In genomic region chr1:78337726-78338125, GRCm38 (mm10) we compare ENCODE assay signal across 15 mouse cellular contexts. TPM values are rescaled to one million over a fixed set of nuclear protein-coding genes. Genes with fewer than 3 reads are reported as not detected.
DNase-seq lines count a peak whose midpoint lies in the region; ATAC-seq lines count a peak whose summit lies in the region.
"Had no signal": no experiment of that assay in that cellular context is flagged by ENCODE, and none has a peak within 500 bp of the region (broad histone marks: within the 10 kb centered on the region; RNA-seq: fewer than 3 reads in every experiment).

No protein-coding gene starts in this region.

- WGBS in hindbrain, embryonic 15.5 days, result 76% methylated on average over 7 of the region's 7 CpGs
- WGBS in hindbrain, embryonic 10.5 days, result 86% methylated on average over 7 of the region's 7 CpGs
- 24% methylated on average over 7 of the region's 7 CpGs for WGBS in kidney, embryonic 16.5 days
- 79% methylated on average over 7 of the region's 7 CpGs for WGBS in neural tube, embryonic 13.5 days

- 0 out of 2 replicates have a peak overlapping the region, but pooled peaks have one; percentile 0 for H3K4me2 ChIP-seq in hindbrain, embryonic 15.5 days
- peak overlapping the region; percentile 40 for H3K4me2 ChIP-seq in kidney, embryonic 16.5 days (replicated peaks; ENCODE audit: low read depth, low read length)
- peak overlapping the region; percentile 16; the same call in 1 of the 2 replicates for H3K4me2 ChIP-seq in neural tube, embryonic 13.5 days
- H3K4me2 ChIP-seq: neural tube, embryonic 12.5 days had no signal

- H3K27ac ChIP-seq in hindbrain, embryonic 15.5 days (replicated peaks), result no peak overlapping the region
- no peak overlapping the region for H3K27ac ChIP-seq in hindbrain, embryonic 10.5 days
- H3K27ac ChIP-seq in kidney, embryonic 16.5 days (ENCODE audit: low read length), result peak overlapping the region; percentile 23; the same call in 1 of the 2 replicates
- H3K27ac ChIP-seq in neural tube, embryonic 13.5 days (replicated peaks), result no peak overlapping the region
- H3K27ac ChIP-seq: heart, adult 2 months; neural tube, embryonic 12.5 days had no signal

- ATAC-seq in hindbrain, embryonic 15.5 days (ENCODE audit: low FRiP score, low read depth), result no peak; the same call in 1 of the 2 replicates
- no peak for ATAC-seq in kidney, embryonic 16.5 days (ENCODE audit: low FRiP score, low TSS enrichment)
- no peak for ATAC-seq in neural tube, embryonic 13.5 days (ENCODE audit: low read depth)
- ATAC-seq: liver, postnatal 0 days had no signal

- no peak overlapping the region for H3K9ac ChIP-seq in hindbrain, embryonic 15.5 days
- 0 out of 2 replicates have a peak overlapping the region, but pooled peaks have one; percentile 14 for H3K9ac ChIP-seq in kidney, embryonic 16.5 days (replicated peaks; ENCODE audit: low read length)
- H3K9ac ChIP-seq in neural tube, embryonic 13.5 days, result no peak overlapping the region
- H3K9ac ChIP-seq: liver, postnatal 0 days; neural tube, embryonic 12.5 days had no signal

- no peaks in the 10 kb centered on the region for H3K36me3 ChIP-seq in hindbrain, embryonic 15.5 days
- no peaks in the 10 kb centered on the region for H3K36me3 ChIP-seq in hindbrain, embryonic 10.5 days
- no peaks in the 10 kb centered on the region for H3K36me3 ChIP-seq in kidney, embryonic 16.5 days (ENCODE audit: insufficient read depth, low read length)
- no peaks in the 10 kb centered on the region for H3K36me3 ChIP-seq in neural tube, embryonic 13.5 days
- H3K36me3 ChIP-seq: neural tube, embryonic 12.5 days had no signal

- no peaks in the 10 kb centered on the region for H3K4me1 ChIP-seq in hindbrain, embryonic 15.5 days (replicated peaks)
- H3K4me1 ChIP-seq in hindbrain, embryonic 10.5 days (replicated peaks), result no peaks in the 10 kb centered on the region
- peaks cover 28% of the 10 kb centered on the region for H3K4me1 ChIP-seq in kidney, embryonic 16.5 days (ENCODE audit: insufficient read depth, low read length)
- H3K4me1 ChIP-seq in neural tube, embryonic 13.5 days (replicated peaks), result peaks cover 15% of the 10 kb centered on the region

- H3K4me3 ChIP-seq in hindbrain, embryonic 15.5 days, result no peak overlapping the region
- H3K4me3 ChIP-seq in hindbrain, embryonic 10.5 days, result no peak overlapping the region
- H3K4me3 ChIP-seq in kidney, embryonic 16.5 days (ENCODE audit: low read length), result peak overlapping the region; percentile 2; the same call in 1 of the 2 replicates
- no peak overlapping the region for H3K4me3 ChIP-seq in neural tube, embryonic 13.5 days
- H3K4me3 ChIP-seq: heart, adult 2 months; neural tube, embryonic 12.5 days had no signal

- DNase-seq in hindbrain, embryonic 10.5 days (ENCODE audit: low spot score), result no peak
- no peak for DNase-seq in kidney, postnatal 14 days
- no peak for DNase-seq in neural tube, embryonic 10.5 days (ENCODE audit: extremely low spot score, low spot score)
- no peak for DNase-seq in cerebellum, adult 9-10 months
- DNase-seq: adrenal gland, postnatal 10 days; cerebellum, adult 11 months; liver; liver, postnatal 0 days; right cerebral cortex, postnatal 25 days; thymus, postnatal 36 days had no signal

- no peaks in the 10 kb centered on the region for H3K9me3 ChIP-seq in hindbrain, embryonic 15.5 days
- no peaks in the 10 kb centered on the region for H3K9me3 ChIP-seq in hindbrain, embryonic 10.5 days
- H3K9me3 ChIP-seq in kidney, embryonic 16.5 days (ENCODE audit: low read length), result no peaks in the 10 kb centered on the region
- H3K9me3 ChIP-seq in neural tube, embryonic 13.5 days, result no peaks in the 10 kb centered on the region
- H3K9me3 ChIP-seq: neural tube, embryonic 12.5 days had no signal

- H3K27me3 ChIP-seq in hindbrain, embryonic 15.5 days, result no peaks in the 10 kb centered on the region
- no peaks in the 10 kb centered on the region; the same call in 1 of the 2 replicates for H3K27me3 ChIP-seq in hindbrain, embryonic 10.5 days (ENCODE audit: insufficient read depth, poor library complexity, severe bottlenecking)
- no peaks in the 10 kb centered on the region for H3K27me3 ChIP-seq in kidney, embryonic 16.5 days (ENCODE audit: insufficient read depth, low read length)
- peaks cover 65% of the 10 kb centered on the region for H3K27me3 ChIP-seq in neural tube, embryonic 13.5 days

RNA-seq across cellular contexts. Expression of gene Sgpp2, which starts 27.6 kb away (rescaled TPM):
- polyA plus RNA-seq in hindbrain, embryonic 15.5 days (2015; fragmentation: Nextera tagmentation; extraction: Ambion mirVana), result 2.1 and 2.9 TPM in 2 replicates
- 1.8 and 3.2 TPM in 2 replicates for polyA plus RNA-seq in hindbrain, embryonic 10.5 days (2016; fragmentation: Nextera tagmentation; extraction: Ambion mirVana)
- 22.1 and 27.5 TPM in 2 replicates for polyA plus RNA-seq in kidney, embryonic 16.5 days (2015; fragmentation: Nextera tagmentation; extraction: Ambion mirVana)
- 2.0 and 2.3 TPM in 2 replicates for polyA plus RNA-seq in neural tube, embryonic 13.5 days (2015; fragmentation: Nextera tagmentation; extraction: Ambion mirVana)
